Mouse (Mus musculus): ENCODE measurements around the gene Asb17.

GRCm38 (mm10) chr3:153847207-153847733 lies 3.3 kb downstream of the Asb17 start:
- TF ChIP-seq CTCF (IDR thresholded peaks at IDR 0.05; ENCODE audit: low read depth, low read length) (no peak), GATA1 (IDR thresholded peaks at IDR 0.05; ENCODE audit: borderline replicate concordance, low read length) (no peak), POLR2AphosphoS5 (IDR thresholded peaks at IDR 0.05; ENCODE audit: insufficient replicate concordance, low read depth, low read length) (no peak), TAL1 (conservative IDR thresholded peaks at IDR 0.05; ENCODE audit: low read depth, low read length) (no peak)

Measured in G1E (cell line).